Mouse (Mus musculus) neural tube, embryonic 11.5 days (tissue): Measurements from ENCODE around the gene Jade3. TPM values are rescaled to one million over a fixed set of nuclear protein-coding genes. Genes with fewer than 3 reads are reported as not detected.

ENCODE experiments used
- ATAC-seq: fragments of 200-750 bp; cut with Nextera tagmentation; 2 replicates; pipeline ENCODE4 v1.8.0; 2017; ENCODE audit warnings: moderate number of reproducible peaks, mild to moderate bottlenecking, moderate TSS enrichment, moderate library complexity; ENCODE audit not compliant: insufficient read depth, low FRiP score, low TSS enrichment
- DNase-seq: peaks from one replicate; pipeline ENCODE4 v3.0.0-alpha.2; 2015; ENCODE audit warnings: low spot score
- H3K27ac ChIP-seq: fragments of 300-500 bp; sonication (generic); 2 replicates; pipeline ENCODE4 v1.5.1; 2014; ENCODE audit warnings: low read depth, mild to moderate bottlenecking, low read length
- H3K27me3 ChIP-seq: fragments of 300-500 bp; sonication (generic); 2 replicates; pipeline ENCODE4 v1.6.1; 2014; ENCODE audit warnings: mild to moderate bottlenecking, low read length, mixed read lengths; ENCODE audit not compliant: control insufficient read depth, insufficient read depth
- H3K36me3 ChIP-seq: fragments of 300-500 bp; sonication (generic); 2 replicates; pipeline ENCODE4 v1.6.1; 2014; ENCODE audit warnings: mild to moderate bottlenecking, low read length, moderate library complexity, mixed read lengths; ENCODE audit not compliant: control insufficient read depth, insufficient read depth
- H3K4me1 ChIP-seq: fragments of 300-500 bp; sonication (generic); 2 replicates; pipeline ENCODE4 v1.6.1; 2014; ENCODE audit warnings: low read length, mixed read lengths; ENCODE audit not compliant: control insufficient read depth, insufficient read depth
- H3K4me2 ChIP-seq: fragments of 300-500 bp; sonication (generic); 2 replicates; pipeline ENCODE4 v1.6.1; 2014; ENCODE audit warnings: low read depth, mild to moderate bottlenecking, moderate library complexity
- H3K4me3 ChIP-seq: fragments of 300-500 bp; sonication (generic); 2 replicates; pipeline ENCODE4 v1.5.1; 2014; ENCODE audit warnings: low read depth, low read length
- H3K9ac ChIP-seq: fragments of 300-500 bp; sonication (generic); 2 replicates; pipeline ENCODE4 v1.6.1; 2014; ENCODE audit warnings: mild to moderate bottlenecking, low read length
- H3K9me3 ChIP-seq: fragments of 300-500 bp; sonication (generic); 2 replicates; pipeline ENCODE4 v1.6.1; 2016; ENCODE audit warnings: low read length; ENCODE audit not compliant: control insufficient read depth
- WGBS: fragments of 180-500 bp; shearing (Covaris S2); extraction: QIAGEN DNeasy Blood & Tissue Kit; methylation state at CpG from one replicate; pipeline ENCODE4 v1.1.7; 2014; 5-methylcytosine and 5-hydroxymethylcytosine counted together
- polyA plus RNA-seq: library from polyadenylated mRNA; unstranded; fragments of >200 nt; fragmentation: Nextera tagmentation; extraction: Ambion mirVana; gene quantifications from 2 replicates; pipeline ENCODE4 v1.2.1, GENCODE M21; 2014

The Jade3 gene
- polyA plus RNA-seq, 1 experiment from 2014 or later, result 9.5 TPM

GRCm38 (mm10) chrX:20552199-20552598 is 126.7 kb downstream of the Jade3 start:
- Histone ChIP-seq H3K36me3 (no peaks in the 10 kb centered on the region), H3K4me3 (no peak overlapping the region), H3K27me3 (no peaks in the 10 kb centered on the region), H3K4me1 (no peaks in the 10 kb centered on the region), H3K9ac (no peak overlapping the region), H3K27ac (no peak overlapping the region), H3K4me2 (no peak overlapping the region), H3K9me3 (no peaks in the 10 kb centered on the region)
- 78% methylated on average over 2 of the region's 2 CpGs for WGBS
- DNase-seq, result no peak
- no peak for ATAC-seq

GRCm38 (mm10) chrX:20561846-20562245 is 136.4 kb downstream of the Jade3 start:
- Histone ChIP-seq H3K4me3 (no peak overlapping the region), H3K9ac (no peak overlapping the region), H3K27me3 (no peaks in the 10 kb centered on the region), H3K4me2 (no peak overlapping the region), H3K36me3 (no peaks in the 10 kb centered on the region), H3K9me3 (no peaks in the 10 kb centered on the region), H3K27ac (no peak overlapping the region), H3K4me1 (no peaks in the 10 kb centered on the region)
- DNase-seq (no peak), ATAC-seq (no peak)
- WGBS, result 34% methylated on average over 1 of the region's 1 CpGs

DNA sequence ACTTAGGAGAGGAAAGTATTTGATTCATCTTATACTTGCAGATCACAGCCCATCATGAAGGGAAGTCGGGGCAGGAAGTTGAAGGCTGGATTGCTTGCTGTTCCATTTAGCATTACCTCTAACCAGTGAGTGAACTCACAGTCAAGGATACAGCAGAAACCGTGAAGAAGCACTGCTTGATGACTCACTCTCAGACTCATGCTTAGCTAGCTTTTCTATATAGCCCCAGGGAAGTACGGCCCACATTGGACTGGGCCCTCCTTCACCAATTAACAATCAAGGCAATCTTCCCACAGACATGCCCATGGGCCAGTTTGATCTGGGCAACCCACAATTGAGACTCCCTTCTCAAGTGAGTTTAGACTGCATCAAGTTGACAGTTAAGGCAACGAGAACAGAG is 138.5 kb downstream of the Jade3 start:
- no peak overlapping the region for H3K27ac ChIP-seq
- ATAC-seq (no peak), DNase-seq (no peak)
- no peaks in the 10 kb centered on the region for H3K4me1 ChIP-seq
- H3K27me3 ChIP-seq, result no peaks in the 10 kb centered on the region
- H3K4me3 ChIP-seq, result no peak overlapping the region
- H3K9me3 ChIP-seq, result no peaks in the 10 kb centered on the region
- no peak overlapping the region for H3K4me2 ChIP-seq
- 68% methylated on average over 4 of the region's 4 CpGs for WGBS
- H3K36me3 ChIP-seq, result no peaks in the 10 kb centered on the region
- H3K9ac ChIP-seq, result no peak overlapping the region

Other genes with a start within 250 kb of the Jade3 start
- 1.7 and 3.4 TPM in 2 replicates for gene Slc9a7, start 133.9 kb upstream of the Jade3 start, polyA plus RNA-seq
- 18.3 and 19.3 TPM in 2 replicates for gene Rp2, start 61.2 kb upstream of the Jade3 start, polyA plus RNA-seq
- not detected in 2 replicates for gene Rgn, start 124.1 kb downstream of the Jade3 start, polyA plus RNA-seq
- 75.9 and 76.0 TPM in 2 replicates for gene Rbm10, start 191.8 kb downstream of the Jade3 start, polyA plus RNA-seq
- 188 and 191 TPM in 2 replicates for gene Ndufb11, start 191.9 kb downstream of the Jade3 start, polyA plus RNA-seq
- 324 and 355 TPM in 2 replicates for gene Uba1, start 232.6 kb downstream of the Jade3 start, polyA plus RNA-seq